ENCODE assay signal across 10 mouse cellular contexts in the genomic region with DNA sequence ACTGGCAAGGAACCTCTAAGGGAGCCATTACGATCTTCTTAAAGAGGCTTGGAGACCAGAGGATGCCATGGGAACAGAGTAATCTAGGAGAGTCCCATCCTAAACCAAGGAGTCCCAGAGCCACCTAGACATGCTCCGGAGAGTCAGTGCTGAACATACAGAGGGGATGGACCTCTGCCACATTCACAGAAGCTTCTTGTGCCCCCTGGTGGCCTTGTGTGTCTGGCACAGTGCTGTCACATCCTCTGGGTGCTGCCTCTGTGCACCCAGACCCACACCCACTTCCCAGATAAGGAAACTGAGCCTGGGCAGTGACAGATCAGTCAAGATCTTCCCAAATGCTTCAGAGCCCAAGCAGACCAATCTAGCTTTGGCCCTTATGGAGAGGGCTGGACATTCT. TPM values are rescaled to one million over a fixed set of nuclear protein-coding genes. Genes with fewer than 3 reads are reported as not detected.
A peak's percentile ranks its signal among the peaks of the same experiment; 100 is the strongest.
DNase-seq lines count a peak whose midpoint lies in the region; ATAC-seq and TF ChIP-seq lines count a peak whose summit lies in the region.
"Had no signal": no experiment of that assay in that cellular context is flagged by ENCODE, and none has a peak within 500 bp of the region (broad histone marks: within the 10 kb centered on the region; RNA-seq: fewer than 3 reads in every experiment).

No protein-coding gene starts in this region.

- 55% methylated on average over 2 of the region's 2 CpGs for WGBS in thymus, adult 2 months
- 59% methylated on average over 2 of the region's 2 CpGs for WGBS in liver, postnatal 0 days (ENCODE audit: insufficient replicate concordance)
- WGBS in hindbrain, embryonic 16.5 days, result 83% methylated on average over 2 of the region's 2 CpGs

- no peak overlapping the region for H3K4me3 ChIP-seq in gastrocnemius, adult 2 months
- no peak overlapping the region for H3K4me3 ChIP-seq in thymus, adult 2 months (ENCODE audit: control insufficient read depth, insufficient read depth, low read length)
- H3K4me3 ChIP-seq in liver, postnatal 0 days (ENCODE audit: low read depth, low read length), result no peak overlapping the region
- H3K4me3 ChIP-seq in hindbrain, embryonic 16.5 days (ENCODE audit: low read length), result no peak overlapping the region
- H3K4me3 ChIP-seq: heart, embryonic 12.5 days had no signal

- peak; percentile 29; the same call in 1 of the 2 replicates for TF ChIP-seq CTCF in gastrocnemius, adult 2 months (IDR thresholded peaks at IDR 0.05)
- TF ChIP-seq CTCF in thymus, adult 2 months (IDR thresholded peaks at IDR 0.05; ENCODE audit: borderline replicate concordance, control insufficient read depth, extremely low read depth, insufficient read depth, low read length, poor library complexity), result peak; percentile 66; the same call in 1 of the 2 replicates
- peak; percentile 64 for TF ChIP-seq CTCF in liver, postnatal 0 days (IDR thresholded peaks at IDR 0.05; ENCODE audit: low read depth)

- intact Hi-C loops in gastrocnemius, adult 2 months (cut with DNase I), result no loop called here

- H3K4me2 ChIP-seq in liver, postnatal 0 days (ENCODE audit: low read depth, low read length), result no peak overlapping the region
- H3K4me2 ChIP-seq in hindbrain, embryonic 16.5 days (ENCODE audit: low read length), result no peak overlapping the region
- H3K4me2 ChIP-seq: heart, embryonic 12.5 days had no signal

- 0 out of 2 replicates have a peak, but pooled peaks cover 4% of the 10 kb centered on the region for H3K4me1 ChIP-seq in thymus, adult 2 months (replicated peaks; ENCODE audit: control insufficient read depth, insufficient read depth, low read length)
- no peaks in the 10 kb centered on the region for H3K4me1 ChIP-seq in liver, postnatal 0 days (ENCODE audit: insufficient read depth)
- peaks cover 3% of the 10 kb centered on the region for H3K4me1 ChIP-seq in hindbrain, embryonic 16.5 days (ENCODE audit: control insufficient read depth, insufficient read depth, low read depth, low read length)

- H3K27me3 ChIP-seq in thymus, adult 2 months (ENCODE audit: control insufficient read depth, insufficient read depth, low read length), result no peaks in the 10 kb centered on the region
- peaks cover 4% of the 10 kb centered on the region; the same call in 1 of the 2 replicates for H3K27me3 ChIP-seq in liver, postnatal 0 days (ENCODE audit: insufficient read depth, low read length)
- H3K27me3 ChIP-seq in hindbrain, embryonic 16.5 days (replicated peaks; ENCODE audit: control insufficient read depth, insufficient read depth, low read length), result no peaks in the 10 kb centered on the region

- no peak overlapping the region for H3K9ac ChIP-seq in liver, postnatal 0 days (replicated peaks)
- no peak overlapping the region for H3K9ac ChIP-seq in hindbrain, embryonic 16.5 days (ENCODE audit: low read depth, low read length)
- H3K9ac ChIP-seq: heart, embryonic 12.5 days had no signal

- no peak for DNase-seq in gastrocnemius, adult 2 months
- DNase-seq in gastrocnemius, adult 18-20 months (ENCODE audit: low spot score), result no peak
- peak; percentile 56 for DNase-seq in thymus, adult 2 months
- no peak for DNase-seq in thymus, adult 18-20 months
- peak; percentile 52 for DNase-seq in liver, postnatal 0 days
- DNase-seq in T-cell, adult 2 months (ENCODE audit: low spot score), result no peak
- no peak for DNase-seq in cerebellum, postnatal 36 days

- ATAC-seq in liver, postnatal 0 days, result no peak
- ATAC-seq in hindbrain, embryonic 16.5 days, result no peak

- H3K9me3 ChIP-seq in liver, postnatal 0 days (ENCODE audit: low read length), result no peaks in the 10 kb centered on the region
- no peaks in the 10 kb centered on the region for H3K9me3 ChIP-seq in hindbrain, embryonic 16.5 days (ENCODE audit: control insufficient read depth, low read length)
- H3K9me3 ChIP-seq: heart, embryonic 12.5 days had no signal

- H3K36me3 ChIP-seq in thymus, adult 2 months (ENCODE audit: control insufficient read depth, insufficient read depth, low read length), result no peaks in the 10 kb centered on the region
- H3K36me3 ChIP-seq in liver, postnatal 0 days (replicated peaks; ENCODE audit: insufficient read depth, low read length), result no peaks in the 10 kb centered on the region
- no peaks in the 10 kb centered on the region for H3K36me3 ChIP-seq in hindbrain, embryonic 16.5 days (ENCODE audit: control insufficient read depth, insufficient read depth, low read length)
- H3K36me3 ChIP-seq: heart, embryonic 12.5 days had no signal

- no peak for TF ChIP-seq POLR2A in thymus, adult 2 months (IDR thresholded peaks at IDR 0.05; ENCODE audit: control insufficient read depth, extremely low read depth, insufficient read depth, low read length, poor library complexity)

- TF ChIP-seq EP300 in liver, postnatal 0 days (IDR thresholded peaks at IDR 0.05; ENCODE audit: low read depth), result no peak

- H3K27ac ChIP-seq in gastrocnemius, adult 2 months, result no peak overlapping the region
- no peak overlapping the region for H3K27ac ChIP-seq in thymus, adult 2 months (ENCODE audit: control insufficient read depth, insufficient read depth, low read length)
- no peak overlapping the region for H3K27ac ChIP-seq in liver, postnatal 0 days (ENCODE audit: low read depth)
- H3K27ac ChIP-seq in hindbrain, embryonic 16.5 days (ENCODE audit: low read depth, low read length), result no peak overlapping the region

RNA-seq across cellular contexts. Expression of gene Bsnd, which starts 1.6 kb away (rescaled TPM):
- total RNA-seq in gastrocnemius, adult 2 months (2021), result not detected
- total RNA-seq in gastrocnemius, adult 18-20 months (2021), result not detected
- 0.10 and 0.28 TPM in 2 replicates for polyA plus RNA-seq in thymus, adult 2 months (2012; rRNA removed)
- polyA plus RNA-seq in liver, postnatal 0 days (2015; fragmentation: Nextera tagmentation; extraction: Ambion mirVana), result not detected in 2 replicates
- polyA plus RNA-seq in hindbrain, embryonic 16.5 days (2015; fragmentation: Nextera tagmentation; extraction: Ambion mirVana), result not detected in 2 replicates
- polyA plus RNA-seq: heart, embryonic 12.5 days; limb, embryonic 11.5 days had no signal

RNA-seq across cellular contexts. Expression of gene Pcsk9, which starts 29.5 kb away (rescaled TPM):
- total RNA-seq in gastrocnemius, adult 2 months (2021), result not detected
- not detected for total RNA-seq in gastrocnemius, adult 18-20 months (2021)
- 1.1 and 1.7 TPM in 2 replicates for polyA plus RNA-seq in thymus, adult 2 months (2012; rRNA removed)
- 9.0 and 9.8 TPM in 2 replicates for polyA plus RNA-seq in liver, postnatal 0 days (2015; fragmentation: Nextera tagmentation; extraction: Ambion mirVana)
- 11.2 and 11.4 TPM in 2 replicates for polyA plus RNA-seq in hindbrain, embryonic 16.5 days (2015; fragmentation: Nextera tagmentation; extraction: Ambion mirVana)

Comparison
In these comparisons a context has a peak if more than half of its experiments do, and no peak if none do; other contexts are left out.
1. DNase-seq: peak in thymus, adult 2 months (single experiment) and liver, postnatal 0 days (single experiment); none in gastrocnemius, adult 2 months (single experiment), gastrocnemius, adult 18-20 months (single experiment), thymus, adult 18-20 months (0 of 2), T-cell, adult 2 months (single experiment) and cerebellum, postnatal 36 days (0 of 2).
2. Peak in every context shown above with its lines, with median percentiles within 50 percentile points of each other: CTCF ChIP-seq.